Mouse (Mus musculus) gastrocnemius, postnatal 25 days (tissue): ENCODE measurements around the gene Met. TPM values are rescaled to one million over a fixed set of nuclear protein-coding genes. Genes with fewer than 3 reads are reported as not detected.

ENCODE experiments used
- DNase-seq: peaks from one replicate; pipeline ENCODE4 v3.0.0; 2022
- total RNA-seq, 2 experiments: library from RNA; stranded (reverse); gene quantifications; 1 replicate in 1 of 2; 2 replicates in 1 of 2; pipeline ENCODE4 v1.2.3; 2021

The Met gene
- total RNA-seq, 2 experiments from 2014 or later: 7.1 to 15.6 TPM

- no peak for DNase-seq
These were observed 27.9 kb downstream of the Met start for GRCm38 (mm10) chr6:17491502-17491901.

GRCm38 (mm10) chr6:17492062-17492461, 28.5 kb downstream of the Met start:
- DNase-seq: no peak

- no peak for DNase-seq
These were observed 31.8 kb downstream of the Met start for GRCm38 (mm10) chr6:17495413-17495812.

- DNase-seq: no peak
These were observed 33.8 kb downstream of the Met start for GRCm38 (mm10) chr6:17497366-17497765.

- DNase-seq: no peak
These were observed 35.2 kb downstream of the Met start for GRCm38 (mm10) chr6:17498801-17499200.

- DNase-seq: no peak
These were observed 37.8 kb downstream of the Met start for GRCm38 (mm10) chr6:17501440-17501839.

- no peak for DNase-seq
These were observed 38.7 kb downstream of the Met start for GRCm38 (mm10) chr6:17502311-17502710.

GRCm38 (mm10) chr6:17503724-17504123, 40.1 kb downstream of the Met start:
- DNase-seq: no peak

GRCm38 (mm10) chr6:17505530-17505929, 41.9 kb downstream of the Met start:
- no peak for DNase-seq

- DNase-seq: no peak
These were observed 43.2 kb downstream of the Met start for GRCm38 (mm10) chr6:17506831-17507230.

- no peak for DNase-seq
These were observed 44.6 kb downstream of the Met start for GRCm38 (mm10) chr6:17508184-17508583.

GRCm38 (mm10) chr6:17508604-17509372, 45.2 kb downstream of the Met start:
- no peak for DNase-seq

- DNase-seq: no peak
These were observed 49.8 kb downstream of the Met start for GRCm38 (mm10) chr6:17513381-17513780.

- no peak for DNase-seq
These were observed 52.3 kb downstream of the Met start for GRCm38 (mm10) chr6:17515775-17516460.

- DNase-seq: no peak
These were observed 58.5 kb downstream of the Met start for GRCm38 (mm10) chr6:17521901-17522717.

- no peak for DNase-seq
These were observed 59.3 kb downstream of the Met start for GRCm38 (mm10) chr6:17522917-17523316.

GRCm38 (mm10) chr6:17529490-17530269, 66.1 kb downstream of the Met start:
- no peak for DNase-seq

GRCm38 (mm10) chr6:17541615-17542014, 78.0 kb downstream of the Met start:
- DNase-seq: no peak

- no peak for DNase-seq
These were observed 78.8 kb downstream of the Met start for GRCm38 (mm10) chr6:17542383-17542782.

GRCm38 (mm10) chr6:17545480-17545879, 81.9 kb downstream of the Met start:
- DNase-seq: no peak

- DNase-seq: no peak
These were observed 82.7 kb downstream of the Met start for GRCm38 (mm10) chr6:17546341-17546740.

- no peak for DNase-seq
These were observed 83.2 kb downstream of the Met start for GRCm38 (mm10) chr6:17546825-17547224.
